8 mouse cellular contexts compared by ENCODE assay signal in genomic region chr8:85840657-85841488, GRCm38 (mm10). TPM values are rescaled to one million over a fixed set of nuclear protein-coding genes. Genes with fewer than 3 reads are reported as not detected.
DNase-seq lines count a peak whose midpoint lies in the region; ATAC-seq lines count a peak whose summit lies in the region.

Gene Itfg1, minus strand, starts transcription at chr8:85840921.
Gene Phkb, plus strand, starts transcription at chr8:85840959.

- peak; percentile 93 for DNase-seq in NIH3T3 (ENCODE audit: low read depth)
- DNase-seq in cerebellum, postnatal 10 days = peak; percentile 97
- peak; percentile 80 to 83 for DNase-seq in frontal cortex, postnatal 14 days (ENCODE audit: low spot score in 2 of 2)
- DNase-seq in layer of hippocampus, postnatal 25 days (ENCODE audit: extremely low spot score in 1 of 2, low spot score in 1 of 2) = peak; percentile 85 to 91
- DNase-seq in lung, postnatal 25 days (ENCODE audit: low spot score) = peak; percentile 87
- DNase-seq in retina, embryonic 14.5 days (ENCODE audit: low spot score) = peak; percentile 92
- peak; percentile 97 for DNase-seq in thymus, postnatal 4 days

- peak; percentile 96 for ATAC-seq in hindbrain, embryonic 13.5 days (ENCODE audit: low FRiP score)

- H3K9me3 ChIP-seq in hindbrain, embryonic 13.5 days = no peaks in the 10 kb centered on the region

- H3K4me2 ChIP-seq in hindbrain, embryonic 13.5 days = peak within 1 kb of the TSS; percentile 83

- H3K36me3 ChIP-seq in hindbrain, embryonic 13.5 days = peaks cover 16% of the 10 kb centered on the region

- peak within 1 kb of the TSS; percentile 98 for H3K27ac ChIP-seq in hindbrain, embryonic 13.5 days

- under 1% methylated on average over 54 of the region's 54 CpGs for WGBS in hindbrain, embryonic 13.5 days

- peaks cover 18% of the 10 kb centered on the region for H3K4me1 ChIP-seq in hindbrain, embryonic 13.5 days (replicated peaks)

- H3K4me3 ChIP-seq in hindbrain, embryonic 13.5 days = peak within 1 kb of the TSS; percentile 89

- peak within 1 kb of the TSS; percentile 96 for H3K9ac ChIP-seq in hindbrain, embryonic 13.5 days

- H3K27me3 ChIP-seq in hindbrain, embryonic 13.5 days = no peaks in the 10 kb centered on the region

RNA-seq across cellular contexts. Expression of gene Itfg1, which starts in this region (rescaled TPM):
- polyA plus RNA-seq in hindbrain, embryonic 13.5 days (2015; fragmentation: Nextera tagmentation; extraction: Ambion mirVana) = 161 and 163 TPM in 2 replicates
- 100 to 1,000 TPM; 150 to 167 TPM for total RNA-seq in layer of hippocampus, postnatal 25 days (2021)

RNA-seq across cellular contexts. Expression of gene Phkb, which starts in this region (rescaled TPM):
- polyA plus RNA-seq in hindbrain, embryonic 13.5 days (2015; fragmentation: Nextera tagmentation; extraction: Ambion mirVana) = 41.0 and 42.2 TPM in 2 replicates
- 10 to 100 TPM; 30.3 to 37.2 TPM for total RNA-seq in layer of hippocampus, postnatal 25 days (2021)

Comparison
In these comparisons a context has a peak if more than half of its experiments do, and no peak if none do; other contexts are left out.
1. Peak in every context shown above with its lines: DNase-seq, ATAC-seq, H3K4me3 ChIP-seq and H3K27ac ChIP-seq.